In the genomic region with DNA sequence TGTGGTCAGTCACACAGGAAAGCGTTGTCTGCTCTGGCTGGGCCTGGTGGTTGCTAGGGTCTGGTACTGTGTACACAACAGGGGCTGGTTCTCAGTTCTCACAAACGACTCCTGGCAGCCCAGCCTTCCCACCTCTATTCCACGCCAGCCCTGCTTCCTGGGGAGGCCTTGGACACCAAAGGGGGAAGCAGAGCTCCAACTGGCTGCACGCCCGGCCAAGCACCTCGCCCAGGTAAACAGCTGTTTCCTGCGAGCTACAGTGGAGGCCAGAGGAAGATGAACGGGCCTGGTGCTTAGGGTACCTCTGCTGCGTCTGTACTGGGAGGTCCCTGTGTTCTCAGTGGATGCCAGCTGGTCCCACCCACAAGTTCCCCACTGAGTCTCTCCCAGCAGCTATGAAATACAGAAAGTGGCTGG, we compare ENCODE assay signal across 8 mouse cellular contexts. TPM values are rescaled to one million over a fixed set of nuclear protein-coding genes. Genes with fewer than 3 reads are reported as not detected.
DNase-seq lines count a peak whose midpoint lies in the region; ATAC-seq lines count a peak whose summit lies in the region.

No protein-coding gene starts in this region.

- no peaks in the 10 kb centered on the region for H3K9me3 ChIP-seq in heart, embryonic 11.5 days (replicated peaks; ENCODE audit: control insufficient read depth, low read length)
- H3K9me3 ChIP-seq in embryonic facial prominence, embryonic 12.5 days: no peaks in the 10 kb centered on the region
- H3K9me3 ChIP-seq in hindbrain, embryonic 15.5 days: no peaks in the 10 kb centered on the region
- no peaks in the 10 kb centered on the region for H3K9me3 ChIP-seq in lung, embryonic 15.5 days
- no peaks in the 10 kb centered on the region for H3K9me3 ChIP-seq in stomach, embryonic 16.5 days (replicated peaks; ENCODE audit: control insufficient read depth, low read length)

- H3K27ac ChIP-seq in heart, embryonic 11.5 days (ENCODE audit: low read depth, low read length): no peak overlapping the region
- H3K27ac ChIP-seq in embryonic facial prominence, embryonic 12.5 days: 0 out of 2 replicates have a peak overlapping the region, but pooled peaks have one; percentile 32
- peak overlapping the region; percentile 75 for H3K27ac ChIP-seq in hindbrain, embryonic 15.5 days (replicated peaks)
- H3K27ac ChIP-seq in lung, embryonic 15.5 days: peak overlapping the region; percentile 84
- H3K27ac ChIP-seq in stomach, embryonic 16.5 days (ENCODE audit: low read length): peak overlapping the region; percentile 90

- peaks cover 32% of the 10 kb centered on the region for H3K4me1 ChIP-seq in heart, embryonic 11.5 days (ENCODE audit: control insufficient read depth, insufficient read depth, low read length)
- peaks cover 23% of the 10 kb centered on the region for H3K4me1 ChIP-seq in embryonic facial prominence, embryonic 12.5 days
- H3K4me1 ChIP-seq in hindbrain, embryonic 15.5 days (replicated peaks): peaks cover 27% of the 10 kb centered on the region
- H3K4me1 ChIP-seq in lung, embryonic 15.5 days: peaks cover 53% of the 10 kb centered on the region
- H3K4me1 ChIP-seq in stomach, embryonic 16.5 days (ENCODE audit: control insufficient read depth, insufficient read depth, low read length): peaks cover 51% of the 10 kb centered on the region

- H3K4me2 ChIP-seq in heart, embryonic 11.5 days: no peak overlapping the region
- no peak overlapping the region for H3K4me2 ChIP-seq in embryonic facial prominence, embryonic 12.5 days (replicated peaks)
- H3K4me2 ChIP-seq in hindbrain, embryonic 15.5 days: no peak overlapping the region
- no peak overlapping the region; the same call in 1 of the 2 replicates for H3K4me2 ChIP-seq in lung, embryonic 15.5 days
- H3K4me2 ChIP-seq in stomach, embryonic 16.5 days (ENCODE audit: low read depth, low read length): no peak overlapping the region; the same call in 1 of the 2 replicates

- WGBS in heart, embryonic 11.5 days (ENCODE audit: insufficient replicate concordance): 66% methylated on average over 9 of the region's 9 CpGs
- WGBS in embryonic facial prominence, embryonic 12.5 days: 66% methylated on average over 9 of the region's 9 CpGs
- WGBS in hindbrain, embryonic 15.5 days: 53% methylated on average over 9 of the region's 9 CpGs
- 26% methylated on average over 9 of the region's 9 CpGs for WGBS in lung, embryonic 15.5 days
- 25% methylated on average over 9 of the region's 9 CpGs for WGBS in stomach, embryonic 16.5 days

- ATAC-seq in heart, embryonic 11.5 days (replicated peaks; ENCODE audit: insufficient number of reproducible peaks, low FRiP score, low TSS enrichment): no peak
- ATAC-seq in embryonic facial prominence, embryonic 12.5 days (ENCODE audit: insufficient number of reproducible peaks, insufficient read depth, low FRiP score, low TSS enrichment): no peak
- ATAC-seq in hindbrain, embryonic 15.5 days (ENCODE audit: low FRiP score, low read depth): no peak
- ATAC-seq in lung, embryonic 15.5 days (ENCODE audit: borderline replicate concordance, extremely low read depth, low FRiP score, low TSS enrichment): 0 out of 2 replicates have a peak, but pooled peaks have one; percentile 30
- ATAC-seq in stomach, embryonic 16.5 days (ENCODE audit: insufficient read depth, low FRiP score): peak; percentile 46; the same call in 1 of the 2 replicates

- no peak overlapping the region for H3K9ac ChIP-seq in heart, embryonic 11.5 days (ENCODE audit: low read depth, low read length)
- H3K9ac ChIP-seq in embryonic facial prominence, embryonic 12.5 days: no peak overlapping the region
- peak overlapping the region; percentile 3; the same call in 1 of the 2 replicates for H3K9ac ChIP-seq in hindbrain, embryonic 15.5 days
- H3K9ac ChIP-seq in lung, embryonic 15.5 days: no peak overlapping the region
- peak overlapping the region; percentile 54; the same call in 1 of the 2 replicates for H3K9ac ChIP-seq in stomach, embryonic 16.5 days (ENCODE audit: low read length)

- no peak overlapping the region for H3K4me3 ChIP-seq in heart, embryonic 11.5 days (ENCODE audit: low read depth, low read length)
- H3K4me3 ChIP-seq in embryonic facial prominence, embryonic 12.5 days: no peak overlapping the region
- no peak overlapping the region for H3K4me3 ChIP-seq in hindbrain, embryonic 15.5 days
- H3K4me3 ChIP-seq in lung, embryonic 15.5 days: no peak overlapping the region
- no peak overlapping the region for H3K4me3 ChIP-seq in stomach, embryonic 16.5 days (replicated peaks; ENCODE audit: low read length)

- peak; percentile 96 for DNase-seq in heart, adult 11 months
- no peak for DNase-seq in spleen, postnatal 4 days (ENCODE audit: low spot score in 2 of 2)
- no peak for DNase-seq in frontal cortex, postnatal 25 days (ENCODE audit: low spot score in 2 of 2)

- H3K36me3 ChIP-seq in heart, embryonic 11.5 days (ENCODE audit: control insufficient read depth, insufficient read depth, low read length): no peaks in the 10 kb centered on the region
- H3K36me3 ChIP-seq in embryonic facial prominence, embryonic 12.5 days: peaks cover 15% of the 10 kb centered on the region
- H3K36me3 ChIP-seq in hindbrain, embryonic 15.5 days: peaks cover 9% of the 10 kb centered on the region; the same call in 1 of the 2 replicates
- no peaks in the 10 kb centered on the region for H3K36me3 ChIP-seq in lung, embryonic 15.5 days
- H3K36me3 ChIP-seq in stomach, embryonic 16.5 days (ENCODE audit: control insufficient read depth, insufficient read depth, low read length): no peaks in the 10 kb centered on the region

- H3K27me3 ChIP-seq in heart, embryonic 11.5 days (ENCODE audit: control insufficient read depth, insufficient read depth, low read length): no peaks in the 10 kb centered on the region
- no peaks in the 10 kb centered on the region for H3K27me3 ChIP-seq in embryonic facial prominence, embryonic 12.5 days
- H3K27me3 ChIP-seq in hindbrain, embryonic 15.5 days: no peaks in the 10 kb centered on the region
- no peaks in the 10 kb centered on the region for H3K27me3 ChIP-seq in lung, embryonic 15.5 days
- no peaks in the 10 kb centered on the region for H3K27me3 ChIP-seq in stomach, embryonic 16.5 days (ENCODE audit: control insufficient read depth, insufficient read depth, low read length)

RNA-seq across cellular contexts. Expression of gene Crtc1, which starts 29.9 kb away (rescaled TPM):
- 11.6 and 13.5 TPM in 2 replicates for polyA plus RNA-seq in heart, embryonic 11.5 days (2014; fragmentation: Nextera tagmentation; extraction: Ambion mirVana)
- polyA plus RNA-seq in embryonic facial prominence, embryonic 12.5 days (2016; fragmentation: Nextera tagmentation; extraction: Ambion mirVana): 22.1 and 24.1 TPM in 2 replicates
- 46.1 and 57.4 TPM in 2 replicates for polyA plus RNA-seq in hindbrain, embryonic 15.5 days (2015; fragmentation: Nextera tagmentation; extraction: Ambion mirVana)
- polyA plus RNA-seq in lung, embryonic 15.5 days (2015; fragmentation: Nextera tagmentation; extraction: Ambion mirVana): 14.2 and 17.6 TPM in 2 replicates
- polyA plus RNA-seq in stomach, embryonic 16.5 days (2015; fragmentation: Nextera tagmentation; extraction: Ambion mirVana): 13.9 and 16.2 TPM in 2 replicates

RNA-seq across cellular contexts. Expression of gene Comp, which starts 36.1 kb away (rescaled TPM):
- polyA plus RNA-seq in heart, embryonic 11.5 days (2014; fragmentation: Nextera tagmentation; extraction: Ambion mirVana): 1.1 and 2.2 TPM in 2 replicates
- polyA plus RNA-seq in embryonic facial prominence, embryonic 12.5 days (2016; fragmentation: Nextera tagmentation; extraction: Ambion mirVana): 0.61 and 1.4 TPM in 2 replicates
- polyA plus RNA-seq in hindbrain, embryonic 15.5 days (2015; fragmentation: Nextera tagmentation; extraction: Ambion mirVana): 0.27 and 0.47 TPM in 2 replicates
- polyA plus RNA-seq in lung, embryonic 15.5 days (2015; fragmentation: Nextera tagmentation; extraction: Ambion mirVana): 0.46 and 0.70 TPM in 2 replicates
- polyA plus RNA-seq in stomach, embryonic 16.5 days (2015; fragmentation: Nextera tagmentation; extraction: Ambion mirVana): 0.15 and 0.25 TPM in 2 replicates

RNA-seq across cellular contexts. Expression of gene Upf1, which starts 56.4 kb away (rescaled TPM):
- polyA plus RNA-seq in heart, embryonic 11.5 days (2014; fragmentation: Nextera tagmentation; extraction: Ambion mirVana): 14.0 and 17.2 TPM in 2 replicates
- 33.7 and 36.0 TPM in 2 replicates for polyA plus RNA-seq in embryonic facial prominence, embryonic 12.5 days (2016; fragmentation: Nextera tagmentation; extraction: Ambion mirVana)
- 14.5 and 15.1 TPM in 2 replicates for polyA plus RNA-seq in hindbrain, embryonic 15.5 days (2015; fragmentation: Nextera tagmentation; extraction: Ambion mirVana)
- polyA plus RNA-seq in lung, embryonic 15.5 days (2015; fragmentation: Nextera tagmentation; extraction: Ambion mirVana): 17.3 and 19.6 TPM in 2 replicates
- 7.4 and 8.2 TPM in 2 replicates for polyA plus RNA-seq in stomach, embryonic 16.5 days (2015; fragmentation: Nextera tagmentation; extraction: Ambion mirVana)

Comparison
In these comparisons a context has a peak if more than half of its experiments do, and no peak if none do; other contexts are left out.
1. ATAC-seq: peak in lung, embryonic 15.5 days (single experiment) and stomach, embryonic 16.5 days (single experiment); none in heart, embryonic 11.5 days (single experiment), embryonic facial prominence, embryonic 12.5 days (single experiment) and hindbrain, embryonic 15.5 days (single experiment).
2. H3K9ac ChIP-seq: peak in hindbrain, embryonic 15.5 days (single experiment) and stomach, embryonic 16.5 days (single experiment); none in heart, embryonic 11.5 days (single experiment), embryonic facial prominence, embryonic 12.5 days (single experiment) and lung, embryonic 15.5 days (single experiment).